Mouse (Mus musculus) stomach, postnatal 0 days (tissue): ENCODE results near the gene Xpo5. TPM values are rescaled to one million over a fixed set of nuclear protein-coding genes. Genes with fewer than 3 reads are reported as not detected.
A peak's percentile ranks its signal among the peaks of the same experiment; 100 is the strongest.

ENCODE experiments used
- ATAC-seq: fragments of 200-750 bp; cut with Nextera tagmentation; 2 replicates; pipeline ENCODE4 v1.8.0; 2017; ENCODE audit not compliant: low FRiP score, low TSS enrichment
- DNase-seq: peaks from one replicate; pipeline ENCODE4 v3.0.0-alpha.2; 2016; ENCODE audit warnings: low spot score
- H3K27ac ChIP-seq: fragments of 300-500 bp; sonication (generic); replicated peaks from 2 replicates; pipeline ENCODE4 v1.5.1; 2014; ENCODE audit warnings: mild to moderate bottlenecking, control low read depth
- H3K27me3 ChIP-seq: fragments of 300-500 bp; sonication (generic); 2 replicates; pipeline ENCODE4 v1.6.1; 2014; ENCODE audit warnings: low read length; ENCODE audit not compliant: control insufficient read depth, insufficient read depth
- H3K36me3 ChIP-seq: fragments of 300-500 bp; sonication (generic); 2 replicates; pipeline ENCODE4 v1.6.1; 2014; ENCODE audit warnings: low read length, mixed read lengths; ENCODE audit not compliant: control insufficient read depth, insufficient read depth
- H3K4me1 ChIP-seq: fragments of 300-500 bp; sonication (generic); replicated peaks from 2 replicates; pipeline ENCODE4 v1.6.1; 2014; ENCODE audit warnings: antibody characterized with exemption; ENCODE audit not compliant: control insufficient read depth, insufficient read depth
- H3K4me2 ChIP-seq: fragments of 300-500 bp; sonication (generic); replicated peaks from 2 replicates; pipeline ENCODE4 v1.6.1; 2014; ENCODE audit warnings: low read depth, mild to moderate bottlenecking, control low read depth, moderate library complexity
- H3K4me3 ChIP-seq: fragments of 300-500 bp; sonication (generic); 2 replicates; pipeline ENCODE4 v1.5.1; 2014; ENCODE audit warnings: low read depth, low read length, control low read depth
- H3K9ac ChIP-seq: fragments of 300-500 bp; sonication (generic); 2 replicates; pipeline ENCODE4 v1.6.1; 2014; ENCODE audit warnings: mild to moderate bottlenecking, low read length, control low read depth, mixed read lengths
- H3K9me3 ChIP-seq: fragments of 300-500 bp; sonication (generic); 2 replicates; pipeline ENCODE4 v1.6.1; 2016; ENCODE audit warnings: low read length; ENCODE audit not compliant: control insufficient read depth
- CTCF ChIP-seq: IDR thresholded peaks from 2 replicates; pipeline ENCODE4 v1.5.1; 2016; ENCODE audit warnings: antibody characterized with exemption, low read depth, mild to moderate bottlenecking, moderate library complexity
- EP300 ChIP-seq: optimal IDR thresholded peaks from 2 replicates; pipeline ENCODE3; 2016; ENCODE audit warnings: antibody characterized with exemption
- WGBS: fragments of 180-500 bp; shearing (Covaris S2); extraction: QIAGEN DNeasy Blood & Tissue Kit; methylation state at CpG from one replicate; pipeline ENCODE4 v1.1.7; 2014; 5-methylcytosine and 5-hydroxymethylcytosine counted together
- polyA plus RNA-seq: library from polyadenylated mRNA; unstranded; fragments of >200 nt; fragmentation: Nextera tagmentation; extraction: Ambion mirVana; gene quantifications from 2 replicates; pipeline ENCODE4 v1.2.1, GENCODE M21; 2015

The Xpo5 gene
- polyA plus RNA-seq, 1 experiment from 2014 or later, result 11.5 TPM

DNA sequence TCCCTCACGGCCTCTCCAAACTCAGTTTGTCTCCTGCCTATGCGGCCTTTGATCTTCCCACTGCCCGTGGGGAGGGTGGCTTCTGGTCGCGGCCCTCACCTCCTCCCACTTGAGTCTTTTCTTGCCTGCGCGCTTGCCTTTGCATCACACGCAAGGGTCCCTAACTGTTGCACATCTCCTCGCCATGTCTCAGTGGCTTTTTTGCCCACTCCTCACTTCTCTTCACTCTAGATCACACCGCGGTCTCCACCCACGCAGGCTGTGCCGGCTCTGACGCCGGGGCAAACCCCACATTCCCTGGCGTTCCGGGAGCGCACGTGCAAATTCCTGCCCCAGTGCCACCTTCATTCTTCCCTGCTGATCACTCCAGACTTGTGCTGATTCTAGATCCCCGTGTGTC is 496 bp downstream of the Xpo5 start:
- Histone ChIP-seq H3K9ac (peak overlapping the region; percentile 83), H3K27me3 (no peaks in the 10 kb centered on the region), H3K36me3 (peaks cover 16% of the 10 kb centered on the region), H3K4me1 (no peaks in the 10 kb centered on the region), H3K9me3 (no peaks in the 10 kb centered on the region), H3K27ac (peak overlapping the region; percentile 85), H3K4me2 (peak overlapping the region; percentile 86), H3K4me3 (peak overlapping the region; percentile 90)
- TF ChIP-seq EP300 (no peak), CTCF (no peak)
- under 1% methylated on average over 20 of the region's 20 CpGs for WGBS
- DNase-seq (peak; percentile 58), ATAC-seq (peak; percentile 37)

DNA sequence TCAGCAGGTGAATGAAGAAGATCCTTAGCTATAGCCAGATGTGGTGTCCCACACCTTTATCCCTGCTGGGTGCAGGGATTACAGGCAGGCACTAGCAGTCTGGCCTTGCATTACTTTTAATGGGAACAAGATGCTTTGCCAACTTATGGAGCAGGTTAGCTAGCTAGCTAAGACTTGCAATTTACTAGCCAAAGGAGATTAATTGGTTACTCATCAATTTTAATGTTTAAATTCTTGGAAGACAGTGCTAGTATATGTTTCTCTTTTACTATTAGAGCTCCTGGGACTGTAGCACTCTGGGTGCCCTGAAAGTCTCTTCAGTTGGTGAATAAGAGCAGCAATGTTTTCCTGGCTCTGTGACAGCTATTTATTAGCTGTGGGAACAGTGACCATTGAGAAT is 4.1 kb downstream of the Xpo5 start:
- Histone ChIP-seq H3K27me3 (no peaks in the 10 kb centered on the region), H3K4me1 (no peaks in the 10 kb centered on the region), H3K36me3 (peaks cover 28% of the 10 kb centered on the region), H3K4me3 (no peak overlapping the region), H3K4me2 (no peak overlapping the region), H3K9ac (no peak overlapping the region), H3K9me3 (no peaks in the 10 kb centered on the region), H3K27ac (no peak overlapping the region)
- no peak for TF ChIP-seq CTCF
- no peak for TF ChIP-seq EP300
- no peak for DNase-seq
- no peak for ATAC-seq

DNA sequence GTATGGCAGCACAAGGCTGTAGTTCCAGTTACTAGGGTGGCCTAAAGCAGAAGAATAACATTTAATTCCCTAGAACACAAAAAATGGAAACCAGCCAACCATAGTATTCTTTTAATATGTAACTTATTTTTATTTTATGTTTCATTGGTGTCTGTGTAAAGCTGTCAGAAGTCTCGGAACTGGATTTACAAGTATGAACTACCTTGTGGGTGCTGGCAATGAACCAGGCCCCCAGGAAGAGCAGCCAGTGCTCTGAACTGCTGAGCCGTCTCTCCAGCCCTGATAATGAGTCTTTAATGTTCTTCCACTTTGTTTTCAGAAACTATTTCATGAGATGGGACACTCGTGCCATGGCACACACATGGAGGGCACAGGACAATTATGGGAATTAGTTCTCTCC is 8.0 kb downstream of the Xpo5 start:
- Histone ChIP-seq H3K27ac (no peak overlapping the region), H3K9me3 (no peaks in the 10 kb centered on the region), H3K9ac (no peak overlapping the region), H3K36me3 (peaks cover 42% of the 10 kb centered on the region), H3K4me1 (no peaks in the 10 kb centered on the region), H3K27me3 (no peaks in the 10 kb centered on the region), H3K4me3 (no peak overlapping the region), H3K4me2 (no peak overlapping the region)
- no peak for TF ChIP-seq EP300
- TF ChIP-seq CTCF, result no peak
- DNase-seq, result no peak
- 72% methylated on average over 3 of the region's 3 CpGs for WGBS
- no peak for ATAC-seq

DNA sequence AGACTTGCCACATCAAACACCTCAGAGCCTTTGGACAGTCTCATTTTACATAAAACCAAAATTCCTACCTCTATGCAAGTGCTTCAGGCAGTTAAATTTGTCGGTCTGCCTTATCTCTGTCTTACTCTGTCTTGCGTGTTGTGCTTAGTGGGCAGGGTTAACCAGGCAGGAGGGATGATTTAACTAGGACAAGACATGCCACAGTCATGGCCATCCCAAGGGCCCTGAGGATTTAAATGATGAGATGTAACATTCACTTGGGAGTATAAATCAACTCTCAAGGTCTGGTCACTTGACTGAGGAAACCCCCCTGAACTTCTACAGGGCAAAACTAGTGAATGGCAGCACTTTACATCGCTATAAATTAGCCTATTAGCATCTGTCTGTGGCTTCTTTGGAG is 19.0 kb downstream of the Xpo5 start:
- Histone ChIP-seq H3K4me3 (no peak overlapping the region), H3K9ac (no peak overlapping the region), H3K4me1 (no peaks in the 10 kb centered on the region), H3K36me3 (peaks cover 47% of the 10 kb centered on the region), H3K4me2 (no peak overlapping the region), H3K27ac (no peak overlapping the region), H3K27me3 (no peaks in the 10 kb centered on the region), H3K9me3 (no peaks in the 10 kb centered on the region)
- ATAC-seq (no peak), DNase-seq (no peak)
- no peak for TF ChIP-seq CTCF
- TF ChIP-seq EP300, result no peak
- WGBS, result 94% methylated on average over 3 of the region's 3 CpGs

DNA sequence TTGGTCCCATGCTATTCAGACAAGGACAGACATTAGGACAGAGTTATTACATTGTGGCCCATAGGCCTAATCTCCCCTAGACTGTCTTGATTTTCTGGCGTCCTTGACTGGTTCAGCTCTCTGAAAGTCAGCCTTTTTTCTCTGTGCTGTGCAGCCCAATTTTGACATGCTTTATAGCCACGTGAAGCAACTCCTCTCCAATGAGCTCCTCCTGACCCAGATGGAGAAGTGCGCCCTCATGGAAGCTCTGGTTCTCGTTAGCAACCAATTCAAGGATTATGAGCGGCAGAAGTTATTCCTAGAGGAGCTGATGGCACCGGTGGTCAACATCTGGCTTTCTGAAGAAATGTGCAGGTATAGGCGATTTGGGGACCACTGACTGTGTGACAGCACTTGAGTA is 25.0 kb downstream of the Xpo5 start:
- DNase-seq, result no peak
- WGBS, result 88% methylated on average over 7 of the region's 7 CpGs
- no peak overlapping the region for H3K4me2 ChIP-seq
- H3K27ac ChIP-seq, result no peak overlapping the region
- TF ChIP-seq EP300 (no peak), CTCF (no peak)
- peaks cover 36% of the 10 kb centered on the region for H3K36me3 ChIP-seq
- ATAC-seq, result no peak
- no peaks in the 10 kb centered on the region for H3K27me3 ChIP-seq
- H3K9me3 ChIP-seq, result no peaks in the 10 kb centered on the region
- no peaks in the 10 kb centered on the region for H3K4me1 ChIP-seq
- H3K4me3 ChIP-seq, result no peak overlapping the region
- H3K9ac ChIP-seq, result no peak overlapping the region

DNA sequence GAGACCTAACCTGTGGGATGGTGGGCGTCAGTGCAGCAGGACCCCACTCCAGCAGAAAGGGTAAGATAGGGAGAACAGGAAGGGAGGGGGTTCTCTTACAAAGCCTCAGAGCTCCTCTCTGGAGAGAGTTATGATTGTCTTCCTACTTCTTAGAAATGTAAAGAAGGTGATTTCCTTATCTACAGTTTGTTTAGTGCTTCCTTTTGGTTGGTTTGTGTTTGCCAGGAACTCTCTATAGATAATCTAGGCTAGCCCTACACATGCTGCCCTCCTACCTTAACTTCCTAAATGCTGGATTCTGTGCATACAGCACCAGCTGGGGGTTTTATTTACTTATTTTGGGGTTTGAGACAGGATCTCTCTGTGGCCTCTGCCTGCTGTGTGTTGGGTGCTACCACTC is 33.5 kb downstream of the Xpo5 start:
- WGBS, result 88% methylated on average over 1 of the region's 1 CpGs
- no peak overlapping the region for H3K27ac ChIP-seq
- peaks cover 32% of the 10 kb centered on the region for H3K36me3 ChIP-seq
- ATAC-seq (no peak), DNase-seq (no peak)
- no peaks in the 10 kb centered on the region for H3K4me1 ChIP-seq
- TF ChIP-seq CTCF (no peak), EP300 (no peak)
- no peaks in the 10 kb centered on the region for H3K9me3 ChIP-seq
- H3K9ac ChIP-seq, result no peak overlapping the region
- no peak overlapping the region for H3K4me2 ChIP-seq
- no peaks in the 10 kb centered on the region for H3K27me3 ChIP-seq
- no peak overlapping the region for H3K4me3 ChIP-seq
